Mouse (Mus musculus): ENCODE measurements around the gene Lcn2. TPM values are rescaled to one million over a fixed set of nuclear protein-coding genes. Genes with fewer than 3 reads are reported as not detected.

Gene Lcn2
- polyA plus RNA-seq, 1 experiment from 2014 or later, result 0.93 TPM

- ATAC-seq, result no peak
- Histone ChIP-seq H3K4me2 (ENCODE audit: low read length) (no peak overlapping the region), H3K36me3 (ENCODE audit: control insufficient read depth, insufficient read depth, low read length) (peaks cover 45% of the 10 kb centered on the region), H3K4me3 (ENCODE audit: low read length) (no peak overlapping the region), H3K9me3 (ENCODE audit: control insufficient read depth, low read length) (no peaks in the 10 kb centered on the region), H3K27ac (ENCODE audit: low read depth, low read length) (no peak overlapping the region), H3K9ac (ENCODE audit: low read depth, low read length) (no peak overlapping the region), H3K27me3 (replicated peaks; ENCODE audit: control insufficient read depth, insufficient read depth, low read length) (no peaks in the 10 kb centered on the region), H3K4me1 (ENCODE audit: control insufficient read depth, insufficient read depth, low read depth, low read length) (no peaks in the 10 kb centered on the region)
- WGBS, result 94% methylated on average over 2 of the region's 2 CpGs
Measured at GRCm38 (mm10) chr2:32416556-32416955, 28.5 kb upstream of the Lcn2 start.

GRCm38 (mm10) chr2:32415801-32416200 lies 27.7 kb upstream of the Lcn2 start:
- Histone ChIP-seq H3K4me3 (ENCODE audit: low read length) (no peak overlapping the region), H3K9ac (ENCODE audit: low read depth, low read length) (no peak overlapping the region), H3K9me3 (ENCODE audit: control insufficient read depth, low read length) (no peaks in the 10 kb centered on the region), H3K27me3 (replicated peaks; ENCODE audit: control insufficient read depth, insufficient read depth, low read length) (no peaks in the 10 kb centered on the region), H3K36me3 (ENCODE audit: control insufficient read depth, insufficient read depth, low read length) (peaks cover 45% of the 10 kb centered on the region), H3K4me2 (ENCODE audit: low read length) (no peak overlapping the region), H3K4me1 (ENCODE audit: control insufficient read depth, insufficient read depth, low read depth, low read length) (no peaks in the 10 kb centered on the region), H3K27ac (ENCODE audit: low read depth, low read length) (no peak overlapping the region)
- no peak for ATAC-seq
- WGBS, result 95% methylated on average over 12 of the region's 12 CpGs

- H3K27ac ChIP-seq (ENCODE audit: low read depth, low read length), result no peak overlapping the region
- ATAC-seq, result no peak
- no peak overlapping the region for H3K4me3 ChIP-seq (ENCODE audit: low read length)
- H3K9ac ChIP-seq (ENCODE audit: low read depth, low read length), result no peak overlapping the region
- H3K36me3 ChIP-seq (ENCODE audit: control insufficient read depth, insufficient read depth, low read length), result peaks cover 38% of the 10 kb centered on the region
- H3K9me3 ChIP-seq (ENCODE audit: control insufficient read depth, low read length), result no peaks in the 10 kb centered on the region
- no peaks in the 10 kb centered on the region for H3K27me3 ChIP-seq (replicated peaks; ENCODE audit: control insufficient read depth, insufficient read depth, low read length)
- H3K4me1 ChIP-seq (ENCODE audit: control insufficient read depth, insufficient read depth, low read depth, low read length), result no peaks in the 10 kb centered on the region
- no peak overlapping the region for H3K4me2 ChIP-seq (ENCODE audit: low read length)
- 78% methylated on average over 5 of the region's 5 CpGs for WGBS
Measured at GRCm38 (mm10) chr2:32413936-32414335, 25.9 kb upstream of the Lcn2 start.

GRCm38 (mm10) chr2:32412742-32413531 lies 24.9 kb upstream of the Lcn2 start:
- Histone ChIP-seq H3K4me3 (ENCODE audit: low read length) (no peak overlapping the region), H3K27ac (ENCODE audit: low read depth, low read length) (no peak overlapping the region), H3K9ac (ENCODE audit: low read depth, low read length) (no peak overlapping the region), H3K9me3 (ENCODE audit: control insufficient read depth, low read length) (no peaks in the 10 kb centered on the region), H3K27me3 (replicated peaks; ENCODE audit: control insufficient read depth, insufficient read depth, low read length) (no peaks in the 10 kb centered on the region), H3K4me2 (ENCODE audit: low read length) (no peak overlapping the region), H3K4me1 (ENCODE audit: control insufficient read depth, insufficient read depth, low read depth, low read length) (no peaks in the 10 kb centered on the region), H3K36me3 (ENCODE audit: control insufficient read depth, insufficient read depth, low read length) (peaks cover 31% of the 10 kb centered on the region)
- no peak for ATAC-seq
- WGBS, result 96% methylated on average over 6 of the region's 6 CpGs

- H3K36me3 ChIP-seq (ENCODE audit: control insufficient read depth, insufficient read depth, low read length), result peaks cover 17% of the 10 kb centered on the region
- no peak overlapping the region for H3K4me2 ChIP-seq (ENCODE audit: low read length)
- H3K4me1 ChIP-seq (ENCODE audit: control insufficient read depth, insufficient read depth, low read depth, low read length), result no peaks in the 10 kb centered on the region
- ATAC-seq, result no peak
- no peak overlapping the region for H3K9ac ChIP-seq (ENCODE audit: low read depth, low read length)
- no peaks in the 10 kb centered on the region for H3K9me3 ChIP-seq (ENCODE audit: control insufficient read depth, low read length)
- H3K27me3 ChIP-seq (replicated peaks; ENCODE audit: control insufficient read depth, insufficient read depth, low read length), result no peaks in the 10 kb centered on the region
- no peak overlapping the region for H3K4me3 ChIP-seq (ENCODE audit: low read length)
- no peak overlapping the region for H3K27ac ChIP-seq (ENCODE audit: low read depth, low read length)
- WGBS, result 86% methylated on average over 7 of the region's 7 CpGs
Measured at GRCm38 (mm10) chr2:32411407-32411806, 23.4 kb upstream of the Lcn2 start.

- no peaks in the 10 kb centered on the region for H3K4me1 ChIP-seq (ENCODE audit: control insufficient read depth, insufficient read depth, low read depth, low read length)
- H3K4me3 ChIP-seq (ENCODE audit: low read length), result no peak overlapping the region
- no peaks in the 10 kb centered on the region for H3K9me3 ChIP-seq (ENCODE audit: control insufficient read depth, low read length)
- no peaks in the 10 kb centered on the region for H3K27me3 ChIP-seq (replicated peaks; ENCODE audit: control insufficient read depth, insufficient read depth, low read length)
- 77% methylated on average over 25 of the region's 25 CpGs for WGBS
- no peak overlapping the region for H3K27ac ChIP-seq (ENCODE audit: low read depth, low read length)
- ATAC-seq, result no peak
- no peak overlapping the region for H3K4me2 ChIP-seq (ENCODE audit: low read length)
- H3K9ac ChIP-seq (ENCODE audit: low read depth, low read length), result no peak overlapping the region
- no peaks in the 10 kb centered on the region; the same call in 1 of the 2 replicates for H3K36me3 ChIP-seq (ENCODE audit: control insufficient read depth, insufficient read depth, low read length)
Measured at GRCm38 (mm10) chr2:32408429-32409424, 20.7 kb upstream of the Lcn2 start.

GRCm38 (mm10) chr2:32407144-32407824 lies 19.2 kb upstream of the Lcn2 start:
- H3K4me3 ChIP-seq (ENCODE audit: low read length), result no peak overlapping the region
- no peak overlapping the region for H3K4me2 ChIP-seq (ENCODE audit: low read length)
- WGBS, result 86% methylated on average over 7 of the region's 7 CpGs
- no peaks in the 10 kb centered on the region for H3K4me1 ChIP-seq (ENCODE audit: control insufficient read depth, insufficient read depth, low read depth, low read length)
- H3K9me3 ChIP-seq (ENCODE audit: control insufficient read depth, low read length), result no peaks in the 10 kb centered on the region
- no peak for ATAC-seq
- H3K27ac ChIP-seq (ENCODE audit: low read depth, low read length), result no peak overlapping the region
- H3K36me3 ChIP-seq (ENCODE audit: control insufficient read depth, insufficient read depth, low read length), result 0 out of 2 replicates have a peak, but pooled peaks cover 7% of the 10 kb centered on the region
- H3K9ac ChIP-seq (ENCODE audit: low read depth, low read length), result no peak overlapping the region
- H3K27me3 ChIP-seq (replicated peaks; ENCODE audit: control insufficient read depth, insufficient read depth, low read length), result no peaks in the 10 kb centered on the region

- no peak overlapping the region for H3K9ac ChIP-seq (ENCODE audit: low read depth, low read length)
- WGBS, result 16% methylated on average over 2 of the region's 2 CpGs
- peaks cover 16% of the 10 kb centered on the region; the same call in 1 of the 2 replicates for H3K36me3 ChIP-seq (ENCODE audit: control insufficient read depth, insufficient read depth, low read length)
- ATAC-seq, result peak; percentile 35
- H3K4me1 ChIP-seq (ENCODE audit: control insufficient read depth, insufficient read depth, low read depth, low read length), result no peaks in the 10 kb centered on the region
- H3K27ac ChIP-seq (ENCODE audit: low read depth, low read length), result no peak overlapping the region; the same call in 1 of the 2 replicates
- H3K4me2 ChIP-seq (ENCODE audit: low read length), result no peak overlapping the region
- H3K4me3 ChIP-seq (ENCODE audit: low read length), result no peak overlapping the region
- no peaks in the 10 kb centered on the region for H3K27me3 ChIP-seq (replicated peaks; ENCODE audit: control insufficient read depth, insufficient read depth, low read length)
- no peaks in the 10 kb centered on the region for H3K9me3 ChIP-seq (ENCODE audit: control insufficient read depth, low read length)
Measured at GRCm38 (mm10) chr2:32404663-32405062, 16.6 kb upstream of the Lcn2 start.
